Mouse (Mus musculus) urinary bladder, adult 2 months (tissue): ENCODE data around the gene Dio3. TPM values are rescaled to one million over a fixed set of nuclear protein-coding genes. Genes with fewer than 3 reads are reported as not detected.

Source experiments
- DNase-seq: peaks from one replicate; pipeline ENCODE4 v3.0.0; 2022; ENCODE audit warnings: low spot score
- polyA plus RNA-seq: library from polyadenylated mRNA; depleted of rRNA; stranded (reverse); fragments of >200 nt; gene quantifications from 2 replicates; pipeline ENCODE4 v1.2.3, GENCODE M21; 2012; rRNA removed

The Dio3 gene
- polyA plus RNA-seq: 0.57 and 0.85 TPM in 2 replicates

- DNase-seq: peak; percentile 51
Observed at GRCm38 (mm10) chr12:110278853-110279252, at the start of gene Dio3. TSS of gene Dio3 (plus strand) at chr12:110279068.

- no peak for DNase-seq
Observed at GRCm38 (mm10) chr12:110230296-110230695, 48.6 kb upstream of the Dio3 start.

- no peak for DNase-seq
Observed at GRCm38 (mm10) chr12:110230767-110231166, 48.1 kb upstream of the Dio3 start.

- DNase-seq: no peak
Observed at GRCm38 (mm10) chr12:110231709-110232600, 46.9 kb upstream of the Dio3 start.

- DNase-seq: no peak
Observed at GRCm38 (mm10) chr12:110235908-110236307, 43.0 kb upstream of the Dio3 start.

GRCm38 (mm10) chr12:110237046-110237445 lies 41.8 kb upstream of the Dio3 start:
- no peak for DNase-seq

GRCm38 (mm10) chr12:110239358-110239757 lies 39.5 kb upstream of the Dio3 start:
- DNase-seq: no peak

GRCm38 (mm10) chr12:110244581-110244980 lies 34.3 kb upstream of the Dio3 start:
- no peak for DNase-seq

- DNase-seq: no peak
Observed at GRCm38 (mm10) chr12:110245461-110245860, 33.4 kb upstream of the Dio3 start.

GRCm38 (mm10) chr12:110252163-110252575 lies 26.7 kb upstream of the Dio3 start:
- DNase-seq: no peak

GRCm38 (mm10) chr12:110255731-110256130 lies 23.1 kb upstream of the Dio3 start:
- no peak for DNase-seq

GRCm38 (mm10) chr12:110256478-110257220 lies 22.2 kb upstream of the Dio3 start:
- no peak for DNase-seq

- no peak for DNase-seq
Observed at GRCm38 (mm10) chr12:110268226-110268625, 10.6 kb upstream of the Dio3 start.

- no peak for DNase-seq
Observed at GRCm38 (mm10) chr12:110269686-110270085, 9.2 kb upstream of the Dio3 start.

GRCm38 (mm10) chr12:110276034-110276433 lies 2.8 kb upstream of the Dio3 start:
- DNase-seq: no peak

GRCm38 (mm10) chr12:110277259-110277964 lies 1.5 kb upstream of the Dio3 start:
- DNase-seq: no peak

GRCm38 (mm10) chr12:110277965-110278307 lies 932 bp upstream of the Dio3 start:
- DNase-seq: peak; percentile 30

GRCm38 (mm10) chr12:110280373-110280772 lies 1.5 kb downstream of the Dio3 start:
- no peak for DNase-seq

- DNase-seq: no peak
Observed at GRCm38 (mm10) chr12:110283792-110284191, 4.9 kb downstream of the Dio3 start.

- DNase-seq: peak; percentile 4
Observed at GRCm38 (mm10) chr12:110292816-110293215, 13.9 kb downstream of the Dio3 start.

GRCm38 (mm10) chr12:110294891-110295290 lies 16.0 kb downstream of the Dio3 start:
- peak; percentile 13 for DNase-seq

- peak; percentile 8 for DNase-seq
Observed at GRCm38 (mm10) chr12:110298653-110299052, 19.8 kb downstream of the Dio3 start.
